Mouse (Mus musculus) 3T3-L1 (cell line): ENCODE measurements around the gene Commd9.

Source experiments
- DNase-seq: peaks from one replicate; pipeline ENCODE4 v3.0.0-alpha.2; 2015; ENCODE audit warnings: low read depth, low spot score

Commd9 gene

GRCm38 (mm10) chr2:101909326-101910080 is 23.5 kb downstream of the Commd9 start:
- no peak for DNase-seq

GRCm38 (mm10) chr2:101918518-101918917 is 32.5 kb downstream of the Commd9 start:
- DNase-seq = no peak

- DNase-seq = no peak
Observed at GRCm38 (mm10) chr2:101920136-101920554, 34.1 kb downstream of the Commd9 start.

- DNase-seq = no peak
Observed at GRCm38 (mm10) chr2:101922302-101922701, 36.3 kb downstream of the Commd9 start.

- no peak for DNase-seq
Observed at GRCm38 (mm10) chr2:101923181-101923580, 37.1 kb downstream of the Commd9 start.

- DNase-seq = no peak
Observed at GRCm38 (mm10) chr2:101925183-101925582, 39.1 kb downstream of the Commd9 start.

- no peak for DNase-seq
Observed at GRCm38 (mm10) chr2:101925591-101926188, 39.6 kb downstream of the Commd9 start.

- no peak for DNase-seq
Observed at GRCm38 (mm10) chr2:101932169-101932936, 46.3 kb downstream of the Commd9 start.

- DNase-seq = no peak
Observed at GRCm38 (mm10) chr2:101933301-101933700, 47.3 kb downstream of the Commd9 start.

- no peak for DNase-seq
Observed at GRCm38 (mm10) chr2:101935006-101935405, 49.0 kb downstream of the Commd9 start.

- no peak for DNase-seq
Observed at GRCm38 (mm10) chr2:101950716-101951520, 64.9 kb downstream of the Commd9 start.
